Mouse (Mus musculus): Measurements from ENCODE around the gene Aldh1a1. TPM values are rescaled to one million over a fixed set of nuclear protein-coding genes. Genes with fewer than 3 reads are reported as not detected.

Gene Aldh1a1
- polyA plus RNA-seq, 1 experiment from 2014 or later = 1.4 TPM

DNA sequence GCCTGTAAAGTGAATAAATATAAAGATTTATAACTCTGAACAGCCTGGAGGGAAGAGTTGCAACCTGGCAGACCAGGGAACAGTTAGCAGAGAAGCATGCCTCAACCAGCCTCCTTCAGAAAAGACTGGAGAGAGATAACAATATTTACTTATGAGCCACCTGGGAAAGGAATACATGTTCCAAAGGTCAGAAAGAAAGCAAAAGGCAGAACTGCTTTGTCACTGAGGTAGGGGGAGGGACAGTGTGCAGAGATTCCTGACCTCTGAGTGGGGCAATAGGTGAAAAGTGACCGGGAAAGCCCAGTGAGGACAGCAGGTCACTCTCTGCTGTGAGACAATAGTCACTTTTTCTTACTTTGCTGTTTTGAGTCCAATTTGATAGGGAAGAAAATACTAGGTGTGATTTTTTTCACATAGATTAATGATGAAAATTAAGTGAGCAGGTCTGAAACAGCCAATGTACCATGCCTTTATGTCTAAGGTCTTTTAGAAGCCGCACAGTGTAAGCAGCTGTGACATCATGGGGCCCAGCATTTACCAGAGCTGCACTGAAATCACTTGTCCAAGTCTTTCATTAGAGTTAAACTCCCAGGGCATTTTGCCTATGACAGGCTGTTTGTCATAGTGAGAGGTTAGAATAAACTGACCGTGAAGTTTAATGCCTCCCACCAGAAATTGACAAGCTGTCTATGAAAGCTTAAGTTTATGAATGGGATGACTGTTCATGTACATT is 161.8 kb downstream of the Aldh1a1 start:
- Histone ChIP-seq H3K9ac (replicated peaks; ENCODE audit: low read depth, low read length) (no peak overlapping the region), H3K27ac (ENCODE audit: low read depth, low read length) (no peak overlapping the region), H3K4me1 (ENCODE audit: control insufficient read depth, insufficient read depth, low read length) (no peaks in the 10 kb centered on the region), H3K9me3 (ENCODE audit: control insufficient read depth, low read length) (no peaks in the 10 kb centered on the region), H3K4me3 (ENCODE audit: low read depth, low read length) (no peak overlapping the region), H3K4me2 (ENCODE audit: low read depth, low read length) (no peak overlapping the region), H3K27me3 (ENCODE audit: control insufficient read depth, insufficient read depth, low read length) (no peaks in the 10 kb centered on the region), H3K36me3 (ENCODE audit: control insufficient read depth, insufficient read depth, low read length) (no peaks in the 10 kb centered on the region)
- WGBS = 55% methylated on average over 3 of the region's 3 CpGs
- ATAC-seq (ENCODE audit: low read depth) = peak; percentile 75; the same call in 1 of the 2 replicates

DNA sequence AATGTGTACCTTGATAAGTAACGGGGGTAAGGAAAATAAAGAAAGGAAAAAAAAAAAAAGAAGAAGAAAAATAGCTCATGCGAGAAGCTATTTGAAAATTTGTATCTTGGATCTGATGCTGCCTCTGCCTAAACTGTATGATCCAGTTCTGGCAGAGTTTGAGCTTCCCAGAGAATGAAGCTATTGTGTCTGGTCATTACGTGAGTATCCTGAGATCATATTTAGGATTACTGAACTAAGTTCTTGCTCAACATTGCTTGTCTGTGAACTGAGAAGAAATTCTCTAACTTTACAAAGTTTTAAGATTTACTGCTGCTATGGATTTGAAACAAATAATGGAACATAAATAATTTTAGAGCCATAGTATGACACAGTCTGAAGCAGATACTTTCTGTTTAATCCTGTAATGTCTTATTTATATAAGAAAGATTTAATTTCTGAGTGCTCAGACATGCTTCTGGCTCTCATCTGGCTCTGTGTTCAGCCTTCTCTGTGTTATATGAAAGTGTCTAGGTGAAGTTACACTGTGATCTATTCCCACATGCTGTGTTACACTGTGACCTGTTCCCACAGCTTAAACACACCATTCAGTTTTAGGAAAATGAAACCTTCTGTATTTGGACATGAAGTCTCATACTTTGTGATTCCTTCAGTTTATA is 185.3 kb downstream of the Aldh1a1 start:
- Histone ChIP-seq H3K4me2 (ENCODE audit: low read depth, low read length) (no peak overlapping the region), H3K36me3 (ENCODE audit: control insufficient read depth, insufficient read depth, low read length) (no peaks in the 10 kb centered on the region), H3K4me1 (ENCODE audit: control insufficient read depth, insufficient read depth, low read length) (no peaks in the 10 kb centered on the region), H3K9me3 (ENCODE audit: control insufficient read depth, low read length) (no peaks in the 10 kb centered on the region), H3K4me3 (ENCODE audit: low read depth, low read length) (no peak overlapping the region), H3K27me3 (ENCODE audit: control insufficient read depth, insufficient read depth, low read length) (no peaks in the 10 kb centered on the region), H3K27ac (ENCODE audit: low read depth, low read length) (no peak overlapping the region), H3K9ac (replicated peaks; ENCODE audit: low read depth, low read length) (no peak overlapping the region)
- no peak for ATAC-seq (ENCODE audit: low read depth)
- WGBS = 87% methylated on average over 3 of the region's 3 CpGs

Other genes with a start within 250 kb of the Aldh1a1 start
- gene Anxa1, start 101.8 kb upstream of the Aldh1a1 start, polyA plus RNA-seq (2014; fragmentation: Nextera tagmentation; extraction: Ambion mirVana) = 2.0 and 3.8 TPM in 2 replicates
- 0.72 and 2.5 TPM in 2 replicates for gene Aldh1a7, start 234.8 kb downstream of the Aldh1a1 start, polyA plus RNA-seq (2014; fragmentation: Nextera tagmentation; extraction: Ambion mirVana)

Measured in neural tube, embryonic 14.5 days (tissue).